Mouse (Mus musculus): Measurements from ENCODE around the gene Olfr1106.

GRCm38 (mm10) chr2:87052173-87052572 lies at the start of gene Olfr1106:
- TF ChIP-seq GATA1 (IDR thresholded peaks at IDR 0.05; ENCODE audit: borderline replicate concordance, low read length) = no peak
- TF ChIP-seq FLI1 (IDR thresholded peaks at IDR 0.05; ENCODE audit: low read length) = no peak
